Mouse (Mus musculus) right cerebral cortex, postnatal 4 days (tissue): Measurements from ENCODE around the gene Stn1.

Experiments used
- DNase-seq: peaks from one replicate; pipeline ENCODE4 v3.0.0-alpha.2; 2022

Stn1 gene

GRCm38 (mm10) chr19:47464304-47465241, 72.7 kb downstream of the Stn1 start, which contains the start of gene Sh3pxd2a:
Gene Sh3pxd2a, minus strand, starts transcription at chr19:47464401.
- DNase-seq, result peak; percentile 55

GRCm38 (mm10) chr19:47463636-47464303, 73.5 kb downstream of the Stn1 start:
- peak; percentile 82 for DNase-seq

GRCm38 (mm10) chr19:47463206-47463605, 74.1 kb downstream of the Stn1 start:
- DNase-seq, result no peak

GRCm38 (mm10) chr19:47462725-47463124, 74.6 kb downstream of the Stn1 start:
- no peak for DNase-seq

GRCm38 (mm10) chr19:47461838-47462237, 75.5 kb downstream of the Stn1 start:
- no peak for DNase-seq

- no peak for DNase-seq
Measured at GRCm38 (mm10) chr19:47461386-47461785, 75.9 kb downstream of the Stn1 start.

GRCm38 (mm10) chr19:47460120-47460960, 77.0 kb downstream of the Stn1 start:
- DNase-seq, result no peak

GRCm38 (mm10) chr19:47459214-47459613, 78.1 kb downstream of the Stn1 start:
- DNase-seq, result no peak

- DNase-seq, result no peak
Measured at GRCm38 (mm10) chr19:47458504-47459161, 78.7 kb downstream of the Stn1 start.

GRCm38 (mm10) chr19:47457711-47458503, 79.4 kb downstream of the Stn1 start:
- DNase-seq, result no peak

GRCm38 (mm10) chr19:47456021-47456420, 81.3 kb downstream of the Stn1 start:
- no peak for DNase-seq

GRCm38 (mm10) chr19:47455001-47455755, 82.1 kb downstream of the Stn1 start:
- DNase-seq, result no peak

- DNase-seq, result no peak
Measured at GRCm38 (mm10) chr19:47454167-47455000, 82.9 kb downstream of the Stn1 start.

- DNase-seq, result no peak
Measured at GRCm38 (mm10) chr19:47453352-47453751, 84.0 kb downstream of the Stn1 start.

- no peak for DNase-seq
Measured at GRCm38 (mm10) chr19:47452682-47453081, 84.6 kb downstream of the Stn1 start.

GRCm38 (mm10) chr19:47452211-47452610, 85.1 kb downstream of the Stn1 start:
- no peak for DNase-seq

- no peak for DNase-seq
Measured at GRCm38 (mm10) chr19:47451476-47452113, 85.7 kb downstream of the Stn1 start.
